Mouse (Mus musculus): ENCODE data around the gene Art4.
"Not testable (repeated sequence)": the region's sequence is repeated elsewhere in the genome, so short reads cannot be mapped to it uniquely, and the experiment has no call there.

Art4 gene

GRCm38 (mm10) chr6:136857186-136857872, at the start of gene Art4:
Gene Art4 (minus strand): TSS chr6:136857733.
- DNase-seq (ENCODE audit: low read depth, low spot score) = peak; percentile 18

- no peak for DNase-seq (ENCODE audit: low read depth, low spot score)
Observed at GRCm38 (mm10) chr6:136906937-136907293, 49.4 kb upstream of the Art4 start.

GRCm38 (mm10) chr6:136906283-136906936, 48.9 kb upstream of the Art4 start:
- no peak for DNase-seq (ENCODE audit: low read depth, low spot score)

- no peak for DNase-seq (ENCODE audit: low read depth, low spot score)
Observed at GRCm38 (mm10) chr6:136903885-136904470, 46.4 kb upstream of the Art4 start.

- DNase-seq (ENCODE audit: low read depth, low spot score) = peak; percentile 64
Observed at GRCm38 (mm10) chr6:136902527-136902926, 45.0 kb upstream of the Art4 start.

GRCm38 (mm10) chr6:136901010-136901409, 43.5 kb upstream of the Art4 start:
- DNase-seq (ENCODE audit: low read depth, low spot score) = no peak

GRCm38 (mm10) chr6:136900369-136901009, 43.0 kb upstream of the Art4 start:
- DNase-seq (ENCODE audit: low read depth, low spot score) = no peak

GRCm38 (mm10) chr6:136898954-136899353, 41.4 kb upstream of the Art4 start:
- peak; percentile 25 for DNase-seq (ENCODE audit: low read depth, low spot score)

- no peak for DNase-seq (ENCODE audit: low read depth, low spot score)
Observed at GRCm38 (mm10) chr6:136898222-136898621, 40.7 kb upstream of the Art4 start.

GRCm38 (mm10) chr6:136897789-136898188, 40.3 kb upstream of the Art4 start:
- DNase-seq (ENCODE audit: low read depth, low spot score) = no peak

GRCm38 (mm10) chr6:136894532-136895339, 37.2 kb upstream of the Art4 start:
- DNase-seq (ENCODE audit: low read depth, low spot score) = no peak

GRCm38 (mm10) chr6:136892002-136892401, 34.5 kb upstream of the Art4 start:
- DNase-seq (ENCODE audit: low read depth, low spot score) = no peak

GRCm38 (mm10) chr6:136889554-136889953, 32.0 kb upstream of the Art4 start:
- no peak for DNase-seq (ENCODE audit: low read depth, low spot score)

- DNase-seq (ENCODE audit: low read depth, low spot score) = no peak
Observed at GRCm38 (mm10) chr6:136889067-136889466, 31.5 kb upstream of the Art4 start.

GRCm38 (mm10) chr6:136887854-136888253, 30.3 kb upstream of the Art4 start:
- DNase-seq (ENCODE audit: low read depth, low spot score) = no peak

GRCm38 (mm10) chr6:136884766-136885165, 27.2 kb upstream of the Art4 start:
- DNase-seq (ENCODE audit: low read depth, low spot score) = not testable (repeated sequence)

- DNase-seq (ENCODE audit: low read depth, low spot score) = no peak
Observed at GRCm38 (mm10) chr6:136883961-136884360, 26.4 kb upstream of the Art4 start.

GRCm38 (mm10) chr6:136883431-136883915, 25.9 kb upstream of the Art4 start:
- DNase-seq (ENCODE audit: low read depth, low spot score) = no peak

- DNase-seq (ENCODE audit: low read depth, low spot score) = no peak
Observed at GRCm38 (mm10) chr6:136881678-136882077, 24.1 kb upstream of the Art4 start.

GRCm38 (mm10) chr6:136875670-136876069, 18.1 kb upstream of the Art4 start, which contains the start of gene Mgp:
Gene Mgp (minus strand): TSS chr6:136875823.
- DNase-seq (ENCODE audit: low read depth, low spot score) = no peak

GRCm38 (mm10) chr6:136874599-136874998, 17.1 kb upstream of the Art4 start:
- DNase-seq (ENCODE audit: low read depth, low spot score) = no peak
